Mouse (Mus musculus) ZHBTc4 (cell line): ENCODE results near the gene Cggbp1.

Source experiments
- DNase-seq: peaks from one replicate; pipeline ENCODE4 v3.0.0-alpha.2; 2011; ENCODE audit warnings: low read depth, low spot score

Gene Cggbp1

GRCm38 (mm10) chr16:64851563-64852362, at the start of gene Cggbp1, which contains the start of gene Zfp654:
Gene Cggbp1 (plus strand): TSS chr16:64851996.
Gene Zfp654 (minus strand): TSS chr16:64851652.
- peak; percentile 100 for DNase-seq

- no peak for DNase-seq
Observed at GRCm38 (mm10) chr16:64803041-64803440, 48.8 kb upstream of the Cggbp1 start.

- no peak for DNase-seq
Observed at GRCm38 (mm10) chr16:64817094-64817765, 34.6 kb upstream of the Cggbp1 start.

GRCm38 (mm10) chr16:64823890-64824289, 27.9 kb upstream of the Cggbp1 start:
- DNase-seq: no peak

GRCm38 (mm10) chr16:64824474-64824873, 27.3 kb upstream of the Cggbp1 start:
- no peak for DNase-seq

GRCm38 (mm10) chr16:64830291-64830690, 21.5 kb upstream of the Cggbp1 start:
- no peak for DNase-seq

GRCm38 (mm10) chr16:64835996-64836545, 15.7 kb upstream of the Cggbp1 start:
- DNase-seq: no peak

GRCm38 (mm10) chr16:64836709-64837108, 15.1 kb upstream of the Cggbp1 start:
- DNase-seq: no peak

GRCm38 (mm10) chr16:64841481-64842373, 10.1 kb upstream of the Cggbp1 start:
- DNase-seq: no peak

GRCm38 (mm10) chr16:64842374-64842729, 9.4 kb upstream of the Cggbp1 start:
- DNase-seq: no peak

GRCm38 (mm10) chr16:64845947-64846346, 5.8 kb upstream of the Cggbp1 start:
- DNase-seq: peak; percentile 79

- no peak for DNase-seq
Observed at GRCm38 (mm10) chr16:64850287-64851084, 1.3 kb upstream of the Cggbp1 start.

- peak; percentile 54 for DNase-seq
Observed at GRCm38 (mm10) chr16:64851085-64851562, 672 bp upstream of the Cggbp1 start.

GRCm38 (mm10) chr16:64852441-64852871, 660 bp downstream of the Cggbp1 start:
- peak; percentile 49 for DNase-seq

- DNase-seq: no peak
Observed at GRCm38 (mm10) chr16:64852891-64853290, 1.1 kb downstream of the Cggbp1 start.

GRCm38 (mm10) chr16:64856946-64857345, 5.2 kb downstream of the Cggbp1 start:
- no peak for DNase-seq

- peak; percentile 82 for DNase-seq
Observed at GRCm38 (mm10) chr16:64865841-64866240, 14.0 kb downstream of the Cggbp1 start.

- peak; percentile 67 for DNase-seq
Observed at GRCm38 (mm10) chr16:64868613-64869012, 16.8 kb downstream of the Cggbp1 start.

GRCm38 (mm10) chr16:64869621-64870020, 17.8 kb downstream of the Cggbp1 start:
- no peak for DNase-seq

GRCm38 (mm10) chr16:64872296-64872695, 20.5 kb downstream of the Cggbp1 start:
- DNase-seq: peak; percentile 75

GRCm38 (mm10) chr16:64872841-64873240, 21.0 kb downstream of the Cggbp1 start:
- DNase-seq: no peak
